Mouse (Mus musculus): ENCODE measurements around the gene Fbrsl1. TPM values are rescaled to one million over a fixed set of nuclear protein-coding genes. Genes with fewer than 3 reads are reported as not detected.
A peak's percentile ranks its signal among the peaks of the same experiment; 100 is the strongest.

Fbrsl1 gene
- polyA plus RNA-seq, 1 experiment from 2014 or later, result 4.3 TPM

- H3K4me3 ChIP-seq (ENCODE audit: low read length), result no peak overlapping the region
- no peaks in the 10 kb centered on the region for H3K36me3 ChIP-seq (ENCODE audit: control insufficient read depth, insufficient read depth, low read length)
- no peaks in the 10 kb centered on the region for H3K9me3 ChIP-seq (ENCODE audit: control insufficient read depth, low read length)
- no peak overlapping the region for H3K4me2 ChIP-seq (ENCODE audit: low read depth, low read length)
- peaks cover 3% of the 10 kb centered on the region for H3K4me1 ChIP-seq (ENCODE audit: control insufficient read depth, insufficient read depth, low read length)
- H3K9ac ChIP-seq (ENCODE audit: low read depth, low read length), result no peak overlapping the region
- 0 out of 2 replicates have a peak, but pooled peaks have one; percentile 26 for ATAC-seq
- 52% methylated on average over 11 of the region's 11 CpGs for WGBS
- no peaks in the 10 kb centered on the region for H3K27me3 ChIP-seq (replicated peaks; ENCODE audit: control insufficient read depth, insufficient read depth, low read length)
- no peak overlapping the region for H3K27ac ChIP-seq (ENCODE audit: low read length)
These were observed 18.5 kb upstream of the Fbrsl1 start for GRCm38 (mm10) chr5:110466531-110467424.

DNA sequence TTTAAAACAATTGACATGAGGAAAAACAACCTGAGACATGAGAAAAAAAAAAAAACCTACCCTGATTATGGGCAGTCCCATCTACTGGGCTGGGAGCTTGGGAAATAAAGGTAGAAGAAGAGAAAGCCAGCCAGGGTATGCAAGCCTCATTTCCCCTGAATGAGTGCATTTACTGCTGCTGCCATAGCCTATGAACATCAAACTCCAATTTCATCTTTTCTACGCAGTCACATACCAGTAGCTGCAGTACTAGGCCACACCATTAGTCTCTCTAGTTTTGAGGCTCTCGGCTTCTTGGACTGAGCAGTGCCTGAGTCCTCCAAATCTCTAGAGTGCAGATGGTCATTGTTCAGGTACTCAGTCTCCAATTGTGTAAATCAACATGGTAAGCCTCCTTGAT, 14.3 kb upstream of the Fbrsl1 start:
- 87% methylated on average over 2 of the region's 2 CpGs for WGBS
- no peak overlapping the region for H3K9ac ChIP-seq (ENCODE audit: low read depth, low read length)

DNA sequence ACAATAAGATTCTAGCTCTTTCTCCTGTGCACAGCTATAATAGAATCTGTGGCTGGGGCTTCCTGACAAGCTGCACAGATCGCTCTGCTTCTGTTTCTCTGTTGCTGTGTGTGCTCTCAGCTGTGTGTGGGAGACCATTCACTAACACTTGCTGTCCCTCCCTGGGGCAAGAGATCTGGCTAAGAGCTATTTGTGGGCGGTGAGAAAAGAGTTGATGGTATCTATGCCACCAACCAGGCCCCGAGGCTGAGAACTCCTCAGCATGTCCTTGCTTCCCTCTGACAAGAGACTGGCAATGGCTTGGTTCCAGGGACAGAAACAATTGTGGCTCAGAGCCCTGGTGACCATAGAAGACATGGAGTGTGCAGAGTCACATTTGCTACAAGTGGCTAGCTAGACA, 10.6 kb upstream of the Fbrsl1 start:
- H3K4me2 ChIP-seq (ENCODE audit: low read depth, low read length), result no peak overlapping the region
- no peaks in the 10 kb centered on the region for H3K4me1 ChIP-seq (ENCODE audit: control insufficient read depth, insufficient read depth, low read length)
- no peak overlapping the region for H3K4me3 ChIP-seq (ENCODE audit: low read length)
- H3K36me3 ChIP-seq (ENCODE audit: control insufficient read depth, insufficient read depth, low read length), result no peaks in the 10 kb centered on the region
- no peak overlapping the region for H3K9ac ChIP-seq (ENCODE audit: low read depth, low read length)
- no peaks in the 10 kb centered on the region for H3K9me3 ChIP-seq (ENCODE audit: control insufficient read depth, low read length)
- 68% methylated on average over 3 of the region's 3 CpGs for WGBS
- no peaks in the 10 kb centered on the region for H3K27me3 ChIP-seq (replicated peaks; ENCODE audit: control insufficient read depth, insufficient read depth, low read length)
- no peak for ATAC-seq
- no peak overlapping the region for H3K27ac ChIP-seq (ENCODE audit: low read length)

More for the DNA sequence above, 14.3 kb upstream of the Fbrsl1 start:
- no peak for ATAC-seq
- Histone ChIP-seq H3K27me3 (replicated peaks; ENCODE audit: control insufficient read depth, insufficient read depth, low read length) (no peaks in the 10 kb centered on the region), H3K4me1 (ENCODE audit: control insufficient read depth, insufficient read depth, low read length) (peaks cover 3% of the 10 kb centered on the region), H3K36me3 (ENCODE audit: control insufficient read depth, insufficient read depth, low read length) (no peaks in the 10 kb centered on the region), H3K27ac (ENCODE audit: low read length) (no peak overlapping the region), H3K9me3 (ENCODE audit: control insufficient read depth, low read length) (no peaks in the 10 kb centered on the region), H3K4me2 (ENCODE audit: low read depth, low read length) (no peak overlapping the region), H3K4me3 (ENCODE audit: low read length) (no peak overlapping the region)

DNA sequence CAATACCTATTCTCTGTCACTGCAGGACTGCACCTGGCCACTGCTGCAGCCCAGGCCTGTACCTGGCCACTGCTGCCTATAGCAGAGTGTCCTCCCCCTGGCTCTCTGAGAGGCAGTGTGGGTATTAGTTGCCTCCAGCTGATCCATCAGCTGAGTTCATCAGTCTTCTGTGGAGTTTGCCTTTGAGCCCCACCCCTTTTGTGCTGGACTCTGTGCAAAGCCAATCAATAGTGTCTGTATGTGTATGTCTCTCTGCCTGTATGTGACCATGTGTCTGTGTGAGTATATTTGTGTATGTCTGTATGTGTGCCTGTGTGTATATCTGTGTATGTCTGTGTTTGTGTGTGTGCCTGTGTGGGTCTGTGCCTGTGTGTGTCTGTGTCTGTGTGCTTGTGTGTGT, 7.0 kb upstream of the Fbrsl1 start:
- Histone ChIP-seq H3K9ac (ENCODE audit: low read depth, low read length) (no peak overlapping the region), H3K9me3 (ENCODE audit: control insufficient read depth, low read length) (no peaks in the 10 kb centered on the region), H3K4me2 (ENCODE audit: low read depth, low read length) (no peak overlapping the region), H3K4me1 (ENCODE audit: control insufficient read depth, insufficient read depth, low read length) (no peaks in the 10 kb centered on the region), H3K27me3 (replicated peaks; ENCODE audit: control insufficient read depth, insufficient read depth, low read length) (no peaks in the 10 kb centered on the region), H3K36me3 (ENCODE audit: control insufficient read depth, insufficient read depth, low read length) (no peaks in the 10 kb centered on the region), H3K27ac (ENCODE audit: low read length) (no peak overlapping the region), H3K4me3 (ENCODE audit: low read length) (no peak overlapping the region)
- no peak for ATAC-seq

GRCm38 (mm10) chr5:110449294-110449693, 991 bp upstream of the Fbrsl1 start:
- no peaks in the 10 kb centered on the region for H3K9me3 ChIP-seq (ENCODE audit: control insufficient read depth, low read length)
- peaks cover 15% of the 10 kb centered on the region for H3K4me1 ChIP-seq (ENCODE audit: control insufficient read depth, insufficient read depth, low read length)
- H3K27me3 ChIP-seq (replicated peaks; ENCODE audit: control insufficient read depth, insufficient read depth, low read length), result no peaks in the 10 kb centered on the region
- H3K9ac ChIP-seq (ENCODE audit: low read depth, low read length), result peak overlapping the region; percentile 92
- WGBS, result 52% methylated on average over 6 of the region's 6 CpGs
- 0 out of 2 replicates have a peak overlapping the region, but pooled peaks have one; percentile 1 for H3K27ac ChIP-seq (ENCODE audit: low read length)
- H3K36me3 ChIP-seq (ENCODE audit: control insufficient read depth, insufficient read depth, low read length), result no peaks in the 10 kb centered on the region
- H3K4me2 ChIP-seq (ENCODE audit: low read depth, low read length), result peak overlapping the region; percentile 64
- no peak for ATAC-seq
- peak overlapping the region; percentile 89 for H3K4me3 ChIP-seq (ENCODE audit: low read length)

GRCm38 (mm10) chr5:110447720-110448435, 425 bp downstream of the Fbrsl1 start:
- no peaks in the 10 kb centered on the region for H3K27me3 ChIP-seq (replicated peaks; ENCODE audit: control insufficient read depth, insufficient read depth, low read length)
- no peaks in the 10 kb centered on the region for H3K36me3 ChIP-seq (ENCODE audit: control insufficient read depth, insufficient read depth, low read length)
- H3K4me3 ChIP-seq (ENCODE audit: low read length), result peak overlapping the region; percentile 89
- WGBS, result under 1% methylated on average over 85 of the region's 98 CpGs
- peak; percentile 6 for ATAC-seq
- peak overlapping the region; percentile 92 for H3K9ac ChIP-seq (ENCODE audit: low read depth, low read length)
- peak overlapping the region; percentile 92 for H3K4me2 ChIP-seq (ENCODE audit: low read depth, low read length)
- peaks cover 15% of the 10 kb centered on the region for H3K4me1 ChIP-seq (ENCODE audit: control insufficient read depth, insufficient read depth, low read length)
- no peaks in the 10 kb centered on the region for H3K9me3 ChIP-seq (ENCODE audit: control insufficient read depth, low read length)
- H3K27ac ChIP-seq (ENCODE audit: low read length), result peak overlapping the region; percentile 82

DNA sequence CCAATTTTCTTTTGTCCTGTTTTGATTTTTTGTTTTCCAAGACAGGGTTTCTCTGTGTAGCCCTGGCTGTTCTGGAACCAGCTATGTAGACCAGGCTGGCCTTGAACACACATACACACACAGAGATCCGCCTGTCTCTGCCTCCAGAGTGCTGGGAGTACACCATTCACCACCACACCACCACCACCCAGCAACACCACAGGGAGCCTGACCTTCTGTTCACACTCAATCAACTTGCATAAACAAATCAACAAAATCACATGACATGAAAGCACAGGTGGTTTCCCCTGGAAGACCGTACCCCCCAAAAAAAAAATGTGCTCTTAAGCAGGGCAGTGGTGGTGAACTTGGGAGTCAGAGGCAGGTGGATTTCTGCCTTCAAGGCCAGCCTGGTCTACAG, 3.8 kb downstream of the Fbrsl1 start:
- WGBS, result 92% methylated on average over 2 of the region's 2 CpGs
- Histone ChIP-seq H3K4me2 (ENCODE audit: low read depth, low read length) (no peak overlapping the region), H3K36me3 (ENCODE audit: control insufficient read depth, insufficient read depth, low read length) (no peaks in the 10 kb centered on the region), H3K9me3 (ENCODE audit: control insufficient read depth, low read length) (no peaks in the 10 kb centered on the region), H3K27ac (ENCODE audit: low read length) (no peak overlapping the region), H3K9ac (ENCODE audit: low read depth, low read length) (no peak overlapping the region), H3K27me3 (replicated peaks; ENCODE audit: control insufficient read depth, insufficient read depth, low read length) (no peaks in the 10 kb centered on the region), H3K4me1 (ENCODE audit: control insufficient read depth, insufficient read depth, low read length) (peaks cover 20% of the 10 kb centered on the region), H3K4me3 (ENCODE audit: low read length) (no peak overlapping the region)
- ATAC-seq, result no peak

DNA sequence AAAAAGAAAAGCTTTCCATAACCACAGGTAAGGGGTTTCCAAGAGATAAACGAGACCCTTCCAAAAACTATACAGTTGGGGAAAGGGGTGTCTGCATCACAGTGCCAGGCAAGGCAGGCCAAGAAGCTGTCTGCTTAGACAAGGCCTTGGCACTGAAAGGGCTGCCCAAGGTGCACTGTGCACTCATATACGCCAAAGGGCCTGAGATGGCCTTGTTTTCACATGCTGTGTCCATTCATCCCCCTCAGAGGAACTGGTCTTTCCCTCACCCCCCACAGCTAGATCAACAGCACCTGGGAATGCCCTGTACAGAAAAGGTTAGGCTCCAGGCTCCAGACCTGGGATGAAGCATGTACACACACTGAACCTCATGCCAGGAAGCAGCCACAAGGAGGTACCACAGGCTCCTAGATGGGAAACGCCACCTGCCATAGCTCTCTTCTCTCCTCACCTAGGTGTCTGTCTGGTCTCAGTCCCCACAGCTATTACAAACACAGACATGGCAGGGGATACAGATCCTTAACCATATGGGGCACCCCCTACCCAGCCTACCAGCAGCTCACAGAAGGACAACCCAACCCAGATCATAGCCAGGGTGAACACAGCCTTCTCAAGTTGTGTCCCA, 5.2 kb downstream of the Fbrsl1 start:
- WGBS, result 86% methylated on average over 3 of the region's 3 CpGs
- Histone ChIP-seq H3K9ac (ENCODE audit: low read depth, low read length) (no peak overlapping the region), H3K27ac (ENCODE audit: low read length) (no peak overlapping the region), H3K4me3 (ENCODE audit: low read length) (no peak overlapping the region), H3K27me3 (replicated peaks; ENCODE audit: control insufficient read depth, insufficient read depth, low read length) (no peaks in the 10 kb centered on the region), H3K36me3 (ENCODE audit: control insufficient read depth, insufficient read depth, low read length) (no peaks in the 10 kb centered on the region), H3K4me2 (ENCODE audit: low read depth, low read length) (no peak overlapping the region), H3K4me1 (ENCODE audit: control insufficient read depth, insufficient read depth, low read length) (peaks cover 29% of the 10 kb centered on the region), H3K9me3 (ENCODE audit: control insufficient read depth, low read length) (no peaks in the 10 kb centered on the region)
- no peak for ATAC-seq

- no peak overlapping the region for H3K4me2 ChIP-seq (ENCODE audit: low read depth, low read length)
- H3K27ac ChIP-seq (ENCODE audit: low read length), result no peak overlapping the region
- no peaks in the 10 kb centered on the region for H3K36me3 ChIP-seq (ENCODE audit: control insufficient read depth, insufficient read depth, low read length)
- no peak for ATAC-seq
- no peak overlapping the region for H3K4me3 ChIP-seq (ENCODE audit: low read length)
- WGBS, result 81% methylated on average over 3 of the region's 3 CpGs
- no peaks in the 10 kb centered on the region for H3K9me3 ChIP-seq (ENCODE audit: control insufficient read depth, low read length)
- H3K27me3 ChIP-seq (replicated peaks; ENCODE audit: control insufficient read depth, insufficient read depth, low read length), result no peaks in the 10 kb centered on the region
- H3K9ac ChIP-seq (ENCODE audit: low read depth, low read length), result no peak overlapping the region; the same call in 1 of the 2 replicates
- peaks cover 20% of the 10 kb centered on the region for H3K4me1 ChIP-seq (ENCODE audit: control insufficient read depth, insufficient read depth, low read length)
These were observed 8.6 kb downstream of the Fbrsl1 start for GRCm38 (mm10) chr5:110439565-110440310.

Measured in intestine, embryonic 16.5 days (tissue).